Mouse (Mus musculus): ENCODE results near the gene Dhx38. TPM values are rescaled to one million over a fixed set of nuclear protein-coding genes. Genes with fewer than 3 reads are reported as not detected.

Dhx38 gene
- 20.3 and 20.7 TPM in 2 replicates for polyA plus RNA-seq (2012; rRNA removed)

- peak within 1 kb of the TSS; percentile 98 for H3K27ac ChIP-seq (ENCODE audit: control insufficient read depth, insufficient read depth, low read depth, low read length)
- H3K4me3 ChIP-seq (ENCODE audit: control insufficient read depth, low read depth, low read length) = peak within 1 kb of the TSS; percentile 100
- TF ChIP-seq CTCF (IDR thresholded peaks at IDR 0.05; ENCODE audit: control insufficient read depth, insufficient read depth, insufficient replicate concordance, low read depth, low read length) (no peak), POLR2A (IDR thresholded peaks at IDR 0.05; ENCODE audit: control insufficient read depth, low read depth, low read length) (peak; percentile 75)
- H3K27me3 ChIP-seq (ENCODE audit: control insufficient read depth, insufficient read depth, low read length) = no peaks in the 10 kb centered on the region
- H3K4me1 ChIP-seq (ENCODE audit: control insufficient read depth, insufficient read depth, low read length) = peaks cover 3% of the 10 kb centered on the region; the same call in 1 of the 2 replicates
- H3K36me3 ChIP-seq (ENCODE audit: control insufficient read depth, insufficient read depth, low read length) = no peaks in the 10 kb centered on the region; the same call in 1 of the 2 replicates
Observed at GRCm38 (mm10) chr8:109565498-109566333, at the start of gene Dhx38, which contains the start of gene Txnl4b. TSS of gene Dhx38 (minus strand) at chr8:109565861. TSS of gene Txnl4b (plus strand) at chr8:109565892.

GRCm38 (mm10) chr8:109614243-109615210, 48.9 kb upstream of the Dhx38 start, which contains the start of gene Pkd1l3:
TSS of gene Pkd1l3 (plus strand) at chr8:109614517.
- Histone ChIP-seq H3K27ac (ENCODE audit: control insufficient read depth, insufficient read depth, low read depth, low read length) (no peak within 1 kb of the TSS), H3K4me1 (ENCODE audit: control insufficient read depth, insufficient read depth, low read length) (no peaks in the 10 kb centered on the region), H3K4me3 (ENCODE audit: control insufficient read depth, low read depth, low read length) (peak within 1 kb of the TSS; percentile 80), H3K36me3 (ENCODE audit: control insufficient read depth, insufficient read depth, low read length) (no peaks in the 10 kb centered on the region), H3K27me3 (ENCODE audit: control insufficient read depth, insufficient read depth, low read length) (no peaks in the 10 kb centered on the region)
- no peak for TF ChIP-seq CTCF (IDR thresholded peaks at IDR 0.05; ENCODE audit: control insufficient read depth, insufficient read depth, insufficient replicate concordance, low read depth, low read length)
- TF ChIP-seq POLR2A (IDR thresholded peaks at IDR 0.05; ENCODE audit: control insufficient read depth, low read depth, low read length) = no peak

GRCm38 (mm10) chr8:109609153-109609502, 43.5 kb upstream of the Dhx38 start:
- Histone ChIP-seq H3K36me3 (ENCODE audit: control insufficient read depth, insufficient read depth, low read length) (no peaks in the 10 kb centered on the region), H3K27me3 (ENCODE audit: control insufficient read depth, insufficient read depth, low read length) (no peaks in the 10 kb centered on the region), H3K4me1 (ENCODE audit: control insufficient read depth, insufficient read depth, low read length) (peaks cover 6% of the 10 kb centered on the region), H3K27ac (ENCODE audit: control insufficient read depth, insufficient read depth, low read depth, low read length) (peak overlapping the region; percentile 25; the same call in 1 of the 2 replicates), H3K4me3 (ENCODE audit: control insufficient read depth, low read depth, low read length) (no peak overlapping the region)
- TF ChIP-seq POLR2A (IDR thresholded peaks at IDR 0.05; ENCODE audit: control insufficient read depth, low read depth, low read length) (no peak), CTCF (IDR thresholded peaks at IDR 0.05; ENCODE audit: control insufficient read depth, insufficient read depth, insufficient replicate concordance, low read depth, low read length) (no peak)

GRCm38 (mm10) chr8:109608271-109609152, 42.9 kb upstream of the Dhx38 start, which contains the start of gene Dhodh:
TSS of gene Dhodh (minus strand) at chr8:109608673.
- Histone ChIP-seq H3K36me3 (ENCODE audit: control insufficient read depth, insufficient read depth, low read length) (no peaks in the 10 kb centered on the region), H3K4me1 (ENCODE audit: control insufficient read depth, insufficient read depth, low read length) (peaks cover 6% of the 10 kb centered on the region), H3K27me3 (ENCODE audit: control insufficient read depth, insufficient read depth, low read length) (no peaks in the 10 kb centered on the region), H3K4me3 (ENCODE audit: control insufficient read depth, low read depth, low read length) (peak within 1 kb of the TSS; percentile 99), H3K27ac (ENCODE audit: control insufficient read depth, insufficient read depth, low read depth, low read length) (peak within 1 kb of the TSS; percentile 95)
- TF ChIP-seq CTCF (IDR thresholded peaks at IDR 0.05; ENCODE audit: control insufficient read depth, insufficient read depth, insufficient replicate concordance, low read depth, low read length) (no peak), POLR2A (IDR thresholded peaks at IDR 0.05; ENCODE audit: control insufficient read depth, low read depth, low read length) (peak; percentile 93)

GRCm38 (mm10) chr8:109607650-109608049, 42.0 kb upstream of the Dhx38 start:
- H3K27ac ChIP-seq (ENCODE audit: control insufficient read depth, insufficient read depth, low read depth, low read length) = no peak overlapping the region
- H3K36me3 ChIP-seq (ENCODE audit: control insufficient read depth, insufficient read depth, low read length) = peaks cover 2% of the 10 kb centered on the region; the same call in 1 of the 2 replicates
- peak overlapping the region; percentile 99 for H3K4me3 ChIP-seq (ENCODE audit: control insufficient read depth, low read depth, low read length)
- H3K27me3 ChIP-seq (ENCODE audit: control insufficient read depth, insufficient read depth, low read length) = no peaks in the 10 kb centered on the region
- peaks cover 6% of the 10 kb centered on the region for H3K4me1 ChIP-seq (ENCODE audit: control insufficient read depth, insufficient read depth, low read length)
- TF ChIP-seq POLR2A (IDR thresholded peaks at IDR 0.05; ENCODE audit: control insufficient read depth, low read depth, low read length) (no peak), CTCF (IDR thresholded peaks at IDR 0.05; ENCODE audit: control insufficient read depth, insufficient read depth, insufficient replicate concordance, low read depth, low read length) (no peak)

GRCm38 (mm10) chr8:109606725-109607124, 41.1 kb upstream of the Dhx38 start:
- Histone ChIP-seq H3K36me3 (ENCODE audit: control insufficient read depth, insufficient read depth, low read length) (peaks cover 2% of the 10 kb centered on the region; the same call in 1 of the 2 replicates), H3K27ac (ENCODE audit: control insufficient read depth, insufficient read depth, low read depth, low read length) (no peak overlapping the region), H3K4me1 (ENCODE audit: control insufficient read depth, insufficient read depth, low read length) (peaks cover 6% of the 10 kb centered on the region), H3K4me3 (ENCODE audit: control insufficient read depth, low read depth, low read length) (no peak overlapping the region), H3K27me3 (ENCODE audit: control insufficient read depth, insufficient read depth, low read length) (no peaks in the 10 kb centered on the region)
- TF ChIP-seq POLR2A (IDR thresholded peaks at IDR 0.05; ENCODE audit: control insufficient read depth, low read depth, low read length) = no peak
- TF ChIP-seq CTCF (IDR thresholded peaks at IDR 0.05; ENCODE audit: control insufficient read depth, insufficient read depth, insufficient replicate concordance, low read depth, low read length) = no peak
